Mouse (Mus musculus): Measurements from ENCODE around the gene Aff3. TPM values are rescaled to one million over a fixed set of nuclear protein-coding genes. Genes with fewer than 3 reads are reported as not detected.

The Aff3 gene
- total RNA-seq, 1 experiment = 1.7 TPM

DNA sequence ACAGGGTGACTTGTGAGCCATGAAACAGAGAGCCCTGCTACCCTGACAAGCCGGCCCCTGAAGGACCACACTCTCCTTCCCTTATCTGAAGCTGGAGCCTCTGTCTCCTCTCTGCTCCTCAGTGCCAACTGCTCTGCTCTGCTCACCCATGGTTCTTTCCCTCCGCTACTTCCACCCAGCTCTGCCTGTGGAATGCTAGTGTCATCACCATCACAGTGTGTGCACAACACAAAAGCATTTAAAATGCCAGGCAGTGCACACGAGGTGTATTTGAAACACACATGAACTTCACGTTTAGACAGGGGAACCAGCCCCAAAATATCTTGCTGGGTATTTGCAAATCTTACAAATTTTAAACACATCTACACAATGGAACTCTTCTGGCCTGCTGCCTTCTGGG lies 253.6 kb downstream of the Aff3 start:
- Histone ChIP-seq H3K9me3 (ENCODE audit: control insufficient read depth, insufficient read depth, low read depth, low read length) (no peaks in the 10 kb centered on the region), H3K9ac (ENCODE audit: insufficient read depth, low read depth, low read length, poor library complexity, severe bottlenecking) (no peak overlapping the region), H3K4me3 (ENCODE audit: insufficient read depth in 1 of 2, low read depth in 1 of 2, low read length in 2 of 2, poor library complexity in 1 of 2, severe bottlenecking in 1 of 2) (no peak overlapping the region), H3K4me1 (ENCODE audit: control insufficient read depth in 2 of 2, insufficient read depth in 2 of 2, low read length in 2 of 2, poor library complexity in 1 of 2) (no peaks in the 10 kb centered on the region), H3K36me3 (ENCODE audit: control insufficient read depth, insufficient read depth, low read length, poor library complexity, severe bottlenecking) (no peaks in the 10 kb centered on the region), H3K27ac (ENCODE audit: insufficient read depth, low read depth, low read length, poor library complexity, severe bottlenecking) (no peak overlapping the region)
- TF ChIP-seq MAFK (IDR thresholded peaks at IDR 0.05; ENCODE audit: insufficient read depth, low read depth, low read length) (no peak), ZC3H11A (IDR thresholded peaks at IDR 0.05; ENCODE audit: borderline replicate concordance, low read depth, low read length) (no peak), CHD2 (IDR thresholded peaks at IDR 0.05; ENCODE audit: low read depth, low read length) (no peak), HCFC1 (IDR thresholded peaks at IDR 0.05; ENCODE audit: borderline replicate concordance, insufficient read depth, low read length) (no peak), ZNF384 (IDR thresholded peaks at IDR 0.05; ENCODE audit: low read depth, low read length) (no peak)
- no peak for DNase-seq (ENCODE audit: low read depth, low spot score)
- in situ Hi-C loops (cut with MboI; ENCODE audit: low sequenced_read_pairs in 2 of 2, unreplicated experiment in 2 of 2) = no loop called here

DNA sequence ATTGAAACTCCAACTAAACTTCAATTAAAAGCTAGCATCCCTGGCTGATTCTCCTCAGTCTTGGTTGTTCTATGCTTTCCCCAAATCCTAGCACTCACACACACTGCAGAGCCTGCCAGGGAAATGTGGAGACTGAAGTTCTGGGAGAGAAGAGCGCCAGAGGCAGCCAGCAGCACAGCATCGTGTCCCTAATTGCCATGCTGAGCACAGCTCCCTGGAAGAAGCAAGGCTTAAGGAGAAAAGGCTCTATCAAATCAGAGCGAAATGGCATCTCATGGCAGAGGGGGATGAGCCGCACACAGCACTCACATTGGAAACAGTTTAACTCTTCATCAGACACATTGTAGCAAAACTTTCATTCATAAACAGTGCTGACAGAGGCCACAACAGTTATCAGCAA lies 254.3 kb downstream of the Aff3 start:
- Histone ChIP-seq H3K36me3 (ENCODE audit: control insufficient read depth, insufficient read depth, low read length, poor library complexity, severe bottlenecking) (no peaks in the 10 kb centered on the region), H3K27ac (ENCODE audit: insufficient read depth, low read depth, low read length, poor library complexity, severe bottlenecking) (no peak overlapping the region), H3K9ac (ENCODE audit: insufficient read depth, low read depth, low read length, poor library complexity, severe bottlenecking) (no peak overlapping the region), H3K4me1 (ENCODE audit: control insufficient read depth in 2 of 2, insufficient read depth in 2 of 2, low read length in 2 of 2, poor library complexity in 1 of 2) (no peaks in the 10 kb centered on the region), H3K9me3 (ENCODE audit: control insufficient read depth, insufficient read depth, low read depth, low read length) (no peaks in the 10 kb centered on the region), H3K4me3 (ENCODE audit: insufficient read depth in 1 of 2, low read depth in 1 of 2, low read length in 2 of 2, poor library complexity in 1 of 2, severe bottlenecking in 1 of 2) (no peak overlapping the region)
- TF ChIP-seq ZNF384 (IDR thresholded peaks at IDR 0.05; ENCODE audit: low read depth, low read length) (no peak), CHD2 (IDR thresholded peaks at IDR 0.05; ENCODE audit: low read depth, low read length) (no peak), ZC3H11A (IDR thresholded peaks at IDR 0.05; ENCODE audit: borderline replicate concordance, low read depth, low read length) (no peak), HCFC1 (IDR thresholded peaks at IDR 0.05; ENCODE audit: borderline replicate concordance, insufficient read depth, low read length) (no peak), MAFK (IDR thresholded peaks at IDR 0.05; ENCODE audit: insufficient read depth, low read depth, low read length) (no peak)
- in situ Hi-C loops (cut with MboI; ENCODE audit: low sequenced_read_pairs in 2 of 2, unreplicated experiment in 2 of 2) = no loop called here
- DNase-seq (ENCODE audit: low read depth, low spot score) = no peak

DNA sequence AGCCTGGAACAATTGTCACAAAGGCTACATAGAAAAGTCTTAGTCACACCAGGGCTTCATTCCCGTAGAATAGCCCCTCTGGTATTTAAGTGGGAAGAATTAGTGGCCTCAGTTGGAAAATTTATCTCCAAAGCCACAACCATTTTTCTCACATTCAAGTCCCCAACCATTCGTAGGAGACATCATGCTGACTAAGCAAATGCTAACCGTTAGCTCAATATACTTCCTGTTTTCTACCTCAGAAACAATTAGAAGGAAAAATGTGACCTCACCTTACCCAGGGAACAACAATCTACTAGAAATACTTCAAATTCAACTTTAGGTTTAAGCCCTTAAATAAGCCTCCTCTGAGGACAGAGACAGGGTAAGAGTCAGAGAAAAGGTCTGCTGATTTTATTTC lies 256.5 kb downstream of the Aff3 start:
- no peak for TF ChIP-seq ZNF384 (IDR thresholded peaks at IDR 0.05; ENCODE audit: low read depth, low read length)
- peak; percentile 48; the same call in 1 of the 2 replicates for TF ChIP-seq MAFK (IDR thresholded peaks at IDR 0.05; ENCODE audit: insufficient read depth, low read depth, low read length)
- Histone ChIP-seq H3K36me3 (ENCODE audit: control insufficient read depth, insufficient read depth, low read length, poor library complexity, severe bottlenecking) (no peaks in the 10 kb centered on the region), H3K4me1 (ENCODE audit: control insufficient read depth in 2 of 2, insufficient read depth in 2 of 2, low read length in 2 of 2, poor library complexity in 1 of 2) (no peaks in the 10 kb centered on the region), H3K9me3 (ENCODE audit: control insufficient read depth, insufficient read depth, low read depth, low read length) (no peaks in the 10 kb centered on the region), H3K27ac (ENCODE audit: insufficient read depth, low read depth, low read length, poor library complexity, severe bottlenecking) (no peak overlapping the region), H3K4me3 (ENCODE audit: insufficient read depth in 1 of 2, low read depth in 1 of 2, low read length in 2 of 2, poor library complexity in 1 of 2, severe bottlenecking in 1 of 2) (no peak overlapping the region), H3K9ac (ENCODE audit: insufficient read depth, low read depth, low read length, poor library complexity, severe bottlenecking) (no peak overlapping the region)
- in situ Hi-C loops (cut with MboI; ENCODE audit: low sequenced_read_pairs in 2 of 2, unreplicated experiment in 2 of 2) = no loop called here
- no peak for DNase-seq (ENCODE audit: low read depth, low spot score)

DNA sequence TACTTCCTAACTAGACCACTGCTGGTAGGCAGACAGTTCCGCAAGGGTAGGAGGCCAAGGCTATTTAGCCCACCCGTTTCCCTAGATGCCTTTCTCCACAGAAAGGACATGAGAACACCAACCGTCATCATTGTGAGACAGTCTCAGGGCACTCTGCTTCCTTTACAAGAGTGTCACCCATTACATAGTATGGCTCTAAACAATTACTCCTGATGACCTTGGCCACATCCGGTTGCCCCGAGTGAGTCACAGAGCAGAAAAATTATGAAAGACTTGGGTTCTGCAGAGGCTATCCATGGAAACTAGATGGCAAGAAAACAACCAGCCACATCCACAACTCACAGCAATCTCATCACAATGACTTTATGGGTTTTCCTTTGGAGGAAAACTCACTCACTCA lies 261.0 kb downstream of the Aff3 start:
- in situ Hi-C loops (cut with MboI; ENCODE audit: low sequenced_read_pairs in 2 of 2, unreplicated experiment in 2 of 2) = no loop called here
- no peak for DNase-seq (ENCODE audit: low read depth, low spot score)
- Histone ChIP-seq H3K9ac (ENCODE audit: insufficient read depth, low read depth, low read length, poor library complexity, severe bottlenecking) (no peak overlapping the region), H3K9me3 (ENCODE audit: control insufficient read depth, insufficient read depth, low read depth, low read length) (no peaks in the 10 kb centered on the region), H3K36me3 (ENCODE audit: control insufficient read depth, insufficient read depth, low read length, poor library complexity, severe bottlenecking) (no peaks in the 10 kb centered on the region), H3K27ac (ENCODE audit: insufficient read depth, low read depth, low read length, poor library complexity, severe bottlenecking) (no peak overlapping the region), H3K4me1 (ENCODE audit: control insufficient read depth in 2 of 2, insufficient read depth in 2 of 2, low read length in 2 of 2, poor library complexity in 1 of 2) (no peaks in the 10 kb centered on the region), H3K4me3 (ENCODE audit: insufficient read depth in 1 of 2, low read depth in 1 of 2, low read length in 2 of 2, poor library complexity in 1 of 2, severe bottlenecking in 1 of 2) (no peak overlapping the region)
- TF ChIP-seq ZC3H11A (IDR thresholded peaks at IDR 0.05; ENCODE audit: borderline replicate concordance, low read depth, low read length) = no peak

DNA sequence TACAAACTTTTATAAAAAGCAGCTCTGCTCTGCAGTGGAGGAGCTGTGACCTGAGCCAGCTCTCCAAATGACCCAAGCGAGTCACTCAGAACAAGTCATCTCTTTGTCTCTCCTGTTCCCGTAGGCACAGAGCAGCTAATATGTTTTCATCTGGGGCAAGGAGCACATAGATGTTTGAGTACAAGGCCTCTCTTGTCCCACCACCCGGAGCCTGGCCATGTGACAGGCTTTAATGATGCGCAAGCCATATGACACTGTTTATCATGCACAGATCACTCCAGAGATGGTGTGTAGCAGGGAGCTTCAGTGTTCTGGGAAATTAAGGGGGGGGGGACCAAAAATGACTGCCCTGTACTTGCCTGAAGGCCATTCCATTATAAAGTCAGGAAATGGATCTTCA lies 262.9 kb downstream of the Aff3 start:
- no peak overlapping the region for H3K27ac ChIP-seq (ENCODE audit: insufficient read depth, low read depth, low read length, poor library complexity, severe bottlenecking)
- in situ Hi-C loops (cut with MboI; ENCODE audit: low sequenced_read_pairs in 2 of 2, unreplicated experiment in 2 of 2) = no loop called here
- DNase-seq (ENCODE audit: low read depth, low spot score) = no peak
- no peaks in the 10 kb centered on the region for H3K4me1 ChIP-seq (ENCODE audit: control insufficient read depth in 2 of 2, insufficient read depth in 2 of 2, low read length in 2 of 2, poor library complexity in 1 of 2)
- no peaks in the 10 kb centered on the region for H3K9me3 ChIP-seq (ENCODE audit: control insufficient read depth, insufficient read depth, low read depth, low read length)
- no peak for TF ChIP-seq ZNF384 (IDR thresholded peaks at IDR 0.05; ENCODE audit: low read depth, low read length)
- no peak for TF ChIP-seq MAFK (IDR thresholded peaks at IDR 0.05; ENCODE audit: insufficient read depth, low read depth, low read length)
- TF ChIP-seq CHD2 (IDR thresholded peaks at IDR 0.05; ENCODE audit: low read depth, low read length) = no peak
- TF ChIP-seq HCFC1 (IDR thresholded peaks at IDR 0.05; ENCODE audit: borderline replicate concordance, insufficient read depth, low read length) = no peak
- TF ChIP-seq ZC3H11A (IDR thresholded peaks at IDR 0.05; ENCODE audit: borderline replicate concordance, low read depth, low read length) = no peak
- H3K36me3 ChIP-seq (ENCODE audit: control insufficient read depth, insufficient read depth, low read length, poor library complexity, severe bottlenecking) = no peaks in the 10 kb centered on the region
- H3K9ac ChIP-seq (ENCODE audit: insufficient read depth, low read depth, low read length, poor library complexity, severe bottlenecking) = no peak overlapping the region
- H3K4me3 ChIP-seq (ENCODE audit: insufficient read depth in 1 of 2, low read depth in 1 of 2, low read length in 2 of 2, poor library complexity in 1 of 2, severe bottlenecking in 1 of 2) = no peak overlapping the region
